Mouse (Mus musculus) left cerebral cortex, adult 2 months (tissue): ENCODE measurements at regions not wholly inside any gene's neighbourhood (a gene's known extent, or its start where the extent isn't known, plus 50 kb on each side); places are given as distances from the start of the nearest gene placed in this dataset.
A peak's percentile ranks its signal among the peaks of the same experiment; 100 is the strongest.
"Not testable (repeated sequence)": the region's sequence is repeated elsewhere in the genome, so short reads cannot be mapped to it uniquely, and the experiment has no call there.

Experiments used
- DNase-seq, 2 experiments: peaks; one replicate each; pipeline ENCODE4 v3.0.0; 2021 to 2022; ENCODE audit warnings: low spot score in 2 of 2, mixed read lengths in 1 of 2; ENCODE audit errors: extremely low spot score in 1 of 2
- H3K27ac ChIP-seq: fragments of 200-600 bp; 2 replicates; pipeline ENCODE4 v1.8.1; 2022
- H3K4me3 ChIP-seq: fragments of 200-600 bp; 2 replicates; pipeline ENCODE4 v1.8.1; 2022
- CTCF ChIP-seq: fragments of 200-600 bp; IDR thresholded peaks from 2 replicates; pipeline ENCODE4 v1.8.1; 2022; ENCODE audit warnings: antibody characterized with exemption, mild to moderate bottlenecking, moderate library complexity
- intact Hi-C: fragments of 180-260 bp; cut with DNase I; formaldehyde crosslinking; loops from one replicate; pipeline ENCODE4 v1.15.1; 2025

DNA sequence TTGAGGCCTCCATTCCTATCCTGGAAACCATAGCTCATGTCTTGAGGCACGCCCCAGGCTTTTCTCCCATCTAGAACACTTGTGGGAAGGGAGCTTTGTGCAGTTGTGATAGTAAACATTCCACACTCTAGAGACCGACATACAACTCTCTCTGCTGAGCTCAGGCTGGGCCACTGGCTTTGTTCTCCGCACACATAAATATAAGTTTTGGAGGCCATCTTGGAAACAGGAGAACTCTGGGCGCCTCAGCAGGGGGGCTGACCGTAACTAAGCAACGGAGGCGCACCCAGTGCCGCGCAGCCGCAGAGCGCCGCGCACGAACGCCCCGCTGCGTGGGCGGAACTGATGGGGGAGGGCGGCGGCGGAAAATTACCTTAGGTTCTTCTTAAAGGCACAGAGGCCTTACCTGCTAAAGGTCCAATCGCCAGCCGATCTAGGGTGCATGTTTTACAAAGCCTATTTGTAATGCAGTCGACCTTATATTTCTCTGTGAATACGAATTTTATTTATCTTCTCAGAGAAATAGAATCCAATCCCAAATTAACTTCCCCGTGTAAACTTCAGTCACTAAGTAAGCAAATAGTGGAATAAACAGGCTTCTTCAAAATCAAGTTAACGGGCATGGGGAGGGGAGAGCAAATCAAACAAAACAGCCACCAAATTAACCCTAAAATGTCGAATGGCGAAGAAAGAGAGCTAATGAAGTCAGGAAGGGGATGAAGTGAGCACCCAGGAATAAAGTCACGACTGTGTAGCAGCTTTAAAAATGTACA, 65.2 kb upstream of the Chd2 start:
- TF ChIP-seq CTCF = no peak
- intact Hi-C loops = loop anchor here (1.0 kb wide), 1 partner anchor 10 kb away; no protein-coding TSS in a partner anchor
- DNase-seq = peak; percentile 93 to 94
- Histone ChIP-seq H3K27ac (peak overlapping the region; percentile 83), H3K4me3 (peak overlapping the region; percentile 48)

DNA sequence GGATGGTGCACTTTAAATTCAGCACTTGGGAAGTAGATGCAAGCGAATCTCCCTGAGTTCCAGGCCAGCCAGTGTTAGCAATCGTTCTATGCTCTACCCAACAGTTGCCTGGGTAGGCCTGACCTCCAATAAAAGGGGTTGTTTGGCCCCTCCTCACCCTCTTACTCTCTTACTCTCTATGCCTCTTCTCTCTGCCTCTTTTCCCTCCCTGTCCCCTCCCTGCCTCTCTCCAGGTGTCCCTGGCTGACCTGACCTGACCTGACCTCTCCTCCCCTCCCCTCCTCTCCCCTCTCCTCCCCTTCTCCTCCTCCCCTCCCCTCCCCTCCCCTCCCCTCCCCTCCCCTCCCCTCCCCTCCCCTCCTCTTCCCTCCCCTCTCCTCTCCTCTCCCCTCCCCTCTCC, 63.0 kb upstream of the Chd2 start:
- TF ChIP-seq CTCF = no peak
- H3K27ac ChIP-seq = no peak overlapping the region
- intact Hi-C loops = no loop called here

DNA sequence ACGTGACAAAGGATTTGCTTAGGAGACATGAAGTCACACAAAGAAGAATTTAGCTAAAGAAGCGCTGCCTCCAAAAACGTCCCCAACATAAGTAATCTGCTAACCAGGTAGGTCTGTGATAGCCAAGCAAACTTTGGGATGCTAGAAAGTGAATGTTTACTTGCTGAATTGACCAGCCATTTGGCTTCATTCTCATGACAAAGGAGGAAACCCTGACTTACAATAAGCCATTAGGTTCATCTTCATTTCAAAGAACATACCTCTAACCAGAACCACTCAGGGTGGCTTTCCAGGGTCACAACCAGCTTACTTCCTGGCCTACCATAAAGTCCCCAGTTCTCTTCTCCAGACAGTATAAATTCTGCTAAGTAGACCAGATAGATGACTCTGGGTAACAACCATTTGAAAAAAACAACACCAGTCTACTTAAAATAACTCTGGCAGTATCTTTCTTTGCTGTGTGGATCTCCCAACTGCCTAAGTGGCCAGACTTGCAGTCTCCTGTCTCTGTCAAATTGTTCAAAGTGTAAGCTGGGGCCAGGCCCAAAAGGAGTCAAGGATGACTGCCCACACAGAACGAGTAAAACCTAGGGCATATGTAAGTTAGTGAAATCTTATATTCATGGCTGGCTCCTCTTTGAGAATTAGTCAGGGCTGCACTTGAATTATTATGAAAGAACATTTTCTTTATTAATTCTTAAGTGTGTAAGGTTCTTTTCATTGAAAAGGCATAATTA, 61.4 kb upstream of the Chd2 start:
- H3K27ac ChIP-seq = no peak overlapping the region
- H3K4me3 ChIP-seq = no peak overlapping the region
- no peak for DNase-seq
- TF ChIP-seq CTCF = no peak
- intact Hi-C loops = no loop called here

More for the DNA sequence above, 63.0 kb upstream of the Chd2 start:
- DNase-seq = no peak
- H3K4me3 ChIP-seq = no peak overlapping the region

DNA sequence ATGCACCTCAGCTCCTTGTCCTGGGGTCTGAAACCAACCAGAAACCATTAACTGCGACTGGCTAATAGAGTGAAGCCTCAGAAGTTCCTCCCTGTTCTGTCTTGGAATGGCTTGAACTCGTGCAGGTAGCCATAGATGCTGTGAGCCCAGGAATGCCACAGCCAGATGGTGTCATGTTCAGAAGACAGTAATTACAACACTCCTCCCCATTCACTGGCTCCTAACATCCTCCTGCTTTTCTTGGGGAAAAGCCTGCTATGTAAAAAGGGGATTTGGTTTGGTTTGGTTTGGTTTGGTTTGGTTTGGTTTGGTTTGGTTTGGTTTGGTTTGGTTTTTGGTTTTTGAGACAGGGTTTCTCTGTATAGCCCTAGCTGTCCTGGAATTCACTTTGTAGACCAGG, 59.7 kb upstream of the Chd2 start:
- Histone ChIP-seq H3K27ac (no peak overlapping the region), H3K4me3 (no peak overlapping the region)
- DNase-seq = no peak
- intact Hi-C loops = no loop called here
- TF ChIP-seq CTCF = no peak

DNA sequence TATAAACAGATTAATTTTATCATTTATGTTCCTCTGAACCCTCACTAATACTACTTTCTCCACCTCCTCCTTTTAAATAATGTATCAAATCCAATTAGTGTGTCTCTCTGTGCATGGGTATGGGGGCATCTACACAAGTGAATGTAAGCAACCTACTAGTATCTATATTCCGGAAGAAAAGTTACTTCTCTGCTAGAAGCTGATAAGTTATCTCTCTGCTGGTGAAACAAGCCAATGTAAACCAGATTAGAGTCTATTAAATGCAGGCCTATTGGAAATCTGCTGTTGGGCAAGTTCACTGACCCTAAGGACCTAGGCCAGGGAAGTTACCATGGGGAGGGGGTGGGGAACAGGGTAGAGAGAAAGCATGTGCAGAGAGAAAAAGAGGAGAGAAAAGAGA, 59.1 kb upstream of the Chd2 start:
- no peak for DNase-seq
- Histone ChIP-seq H3K4me3 (no peak overlapping the region), H3K27ac (no peak overlapping the region)
- TF ChIP-seq CTCF = no peak
- intact Hi-C loops = no loop called here

DNA sequence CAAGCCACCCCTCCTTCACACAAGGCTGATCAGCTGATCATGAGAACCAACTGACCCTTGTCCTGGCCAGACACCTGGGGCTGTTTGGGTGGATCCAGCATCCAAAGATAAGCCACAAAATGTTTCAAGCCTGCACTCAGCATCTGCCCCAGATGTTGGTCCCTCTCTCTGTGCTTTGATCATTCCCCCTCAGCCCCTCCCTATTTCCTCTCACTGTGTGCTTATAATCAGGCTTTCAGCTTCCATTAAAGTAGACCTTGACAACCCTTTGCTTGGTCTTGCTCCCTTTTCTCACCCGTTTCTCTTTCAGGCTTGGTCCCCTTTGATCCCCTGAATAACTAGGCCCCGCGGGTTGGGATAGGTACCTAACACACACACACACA, 58.4 kb upstream of the Chd2 start:
- DNase-seq, H3K27ac ChIP-seq, intact Hi-C loops, H3K4me3 ChIP-seq: not testable (repeated sequence)

DNA sequence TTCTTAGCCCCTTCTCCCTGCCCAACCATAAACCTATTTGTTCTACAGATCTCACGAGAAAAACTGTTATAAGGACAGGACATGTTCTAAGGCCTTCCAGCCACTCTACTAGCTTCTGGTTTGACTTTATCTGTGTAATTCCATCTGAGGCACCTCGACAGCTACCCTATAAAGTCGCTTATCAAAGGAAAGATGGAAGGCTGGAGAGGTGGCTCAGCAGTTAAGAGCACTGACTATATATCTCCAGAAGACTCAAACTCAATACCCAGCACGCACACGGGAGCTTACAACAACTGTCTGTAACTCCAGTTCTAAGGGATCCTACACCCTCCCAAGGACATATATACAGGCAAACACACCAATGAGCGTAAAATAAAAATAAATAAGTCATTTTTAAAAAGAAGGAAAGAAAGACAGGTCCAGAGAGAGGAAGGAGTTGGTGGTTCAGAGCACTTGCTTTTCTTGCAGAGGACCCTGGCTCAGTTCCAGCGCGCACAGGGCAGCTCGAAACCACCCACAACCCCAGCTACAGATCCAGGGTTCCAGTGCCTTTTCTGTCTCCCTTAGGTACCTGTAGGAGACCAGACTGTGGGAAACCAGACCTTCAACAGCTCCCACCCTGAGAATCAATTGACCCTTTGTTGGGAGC, 57.8 kb upstream of the Chd2 start:
- H3K27ac ChIP-seq = no peak overlapping the region
- no peak for TF ChIP-seq CTCF
- intact Hi-C loops = no loop called here
- H3K4me3 ChIP-seq = no peak overlapping the region
- no peak for DNase-seq

DNA sequence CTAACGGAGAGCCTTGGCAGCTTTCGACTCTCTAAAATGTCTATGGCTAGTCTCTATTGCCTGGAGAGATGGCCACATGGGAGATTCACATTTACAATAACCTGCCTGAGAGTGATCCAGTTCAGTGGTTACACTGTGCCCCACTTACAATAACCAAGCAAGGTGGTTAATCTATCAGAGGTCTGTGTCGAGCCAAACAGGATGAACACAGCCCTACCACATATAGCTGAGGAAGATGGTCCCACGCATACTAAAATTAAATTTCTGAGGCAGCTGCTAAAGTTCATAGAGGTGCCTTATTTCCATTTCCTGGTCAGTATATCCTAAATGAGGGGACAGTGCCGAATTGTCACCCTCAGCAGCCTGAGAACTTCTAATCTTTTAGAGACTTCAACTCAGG, 56.3 kb upstream of the Chd2 start:
- H3K27ac ChIP-seq = no peak overlapping the region
- no peak for TF ChIP-seq CTCF
- H3K4me3 ChIP-seq = no peak overlapping the region
- DNase-seq = no peak
- intact Hi-C loops = no loop called here

DNA sequence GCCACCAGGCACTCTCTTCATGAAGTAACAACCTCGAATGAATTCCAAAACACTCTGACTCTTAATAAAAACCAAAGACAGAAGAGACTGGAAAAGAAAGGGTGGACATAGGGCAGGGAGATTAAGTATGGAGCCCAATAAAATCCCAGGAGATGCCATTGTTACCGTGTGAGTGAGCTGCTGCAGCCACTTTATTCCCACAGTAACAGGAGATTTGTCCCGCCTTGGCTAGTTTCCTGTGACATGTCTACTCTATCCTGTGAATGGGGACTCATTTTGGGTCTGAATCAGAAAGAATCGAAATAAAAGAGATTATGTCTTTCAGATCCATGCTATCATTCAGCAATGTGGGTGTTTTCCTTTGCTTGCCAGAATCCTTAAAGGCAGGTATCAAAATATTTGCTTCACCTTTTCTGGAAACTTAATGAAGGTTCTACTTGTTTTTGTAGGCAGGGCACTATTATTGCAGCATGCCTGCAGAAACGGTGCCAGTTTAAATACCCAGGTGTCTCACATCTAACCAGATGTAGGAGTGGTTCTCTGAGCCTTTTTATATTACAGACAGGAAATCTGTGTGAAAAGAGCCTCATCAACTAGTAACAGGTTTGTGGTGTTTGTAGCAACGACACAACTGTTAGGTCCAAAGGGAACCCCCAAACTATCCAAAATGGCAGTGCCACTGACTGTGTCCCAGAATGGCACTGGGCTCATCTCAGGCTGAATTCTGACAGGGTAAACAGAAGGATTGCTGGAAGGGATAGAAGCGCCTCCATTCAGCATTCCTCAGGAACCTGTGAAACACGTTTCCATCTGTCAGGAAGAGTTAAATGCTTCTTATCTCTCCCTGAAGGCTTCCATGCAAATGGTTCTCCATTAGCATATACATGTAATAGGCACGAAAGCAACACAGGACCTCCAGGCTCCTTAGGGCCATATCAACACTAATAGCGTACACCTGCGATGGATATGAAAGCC, 55.5 kb upstream of the Chd2 start:
- H3K27ac ChIP-seq = peak overlapping the region; percentile 4; the same call in 1 of the 2 replicates
- H3K4me3 ChIP-seq = no peak overlapping the region
- no peak for TF ChIP-seq CTCF
- no peak for DNase-seq
- intact Hi-C loops = no loop called here

DNA sequence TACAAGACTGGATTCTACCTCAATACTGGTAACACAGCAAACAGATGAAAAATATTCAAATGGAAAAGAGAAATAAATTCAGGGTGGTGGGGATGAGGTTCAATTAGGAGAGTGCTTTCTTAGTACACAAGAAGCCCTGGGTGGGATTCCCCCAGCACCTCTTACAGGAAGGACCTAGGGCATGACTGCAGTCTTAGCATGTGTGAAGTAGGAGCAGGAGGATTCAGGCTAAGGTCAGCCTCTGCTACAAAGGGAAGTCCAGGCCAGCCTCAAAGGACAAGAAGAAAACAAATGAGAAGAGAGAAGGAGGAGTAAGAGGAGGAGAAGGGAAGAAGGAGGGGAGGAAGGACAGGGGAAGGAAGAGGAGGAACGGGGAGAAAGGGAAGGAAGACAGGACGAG, 54.8 kb upstream of the Chd2 start:
- H3K27ac ChIP-seq = peak overlapping the region; percentile 93
- intact Hi-C loops = no loop called here
- TF ChIP-seq CTCF = no peak
- no peak for DNase-seq
- no peak overlapping the region for H3K4me3 ChIP-seq

DNA sequence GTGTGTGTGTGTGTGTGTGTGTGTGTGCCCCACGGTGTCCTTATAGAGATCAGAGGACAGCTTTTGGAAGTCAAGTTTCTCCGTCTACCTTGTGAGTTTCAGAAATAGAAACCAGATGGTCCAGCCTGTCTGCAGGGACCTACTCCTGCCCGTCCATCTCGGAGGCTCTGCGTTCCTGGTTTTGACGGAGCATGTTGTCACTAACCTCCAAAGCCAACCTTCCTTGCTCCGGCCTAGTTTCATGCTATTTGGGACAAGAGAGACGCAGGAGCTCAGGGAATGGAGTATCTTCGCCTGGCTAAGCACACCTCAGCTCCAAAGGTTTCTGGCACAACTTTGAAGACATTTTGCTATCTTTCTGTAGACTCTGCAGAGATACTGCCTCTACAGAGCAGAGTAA, 54.2 kb upstream of the Chd2 start:
- intact Hi-C loops = no loop called here
- H3K4me3 ChIP-seq = no peak overlapping the region
- peak overlapping the region; percentile 93 for H3K27ac ChIP-seq
- DNase-seq = no peak
- TF ChIP-seq CTCF = no peak
